Mouse (Mus musculus) sigmoid colon, adult 10 weeks (tissue): ENCODE results near the gene Aqp9. TPM values are rescaled to one million over a fixed set of nuclear protein-coding genes. Genes with fewer than 3 reads are reported as not detected.

Experiments
- polyA plus RNA-seq: library from polyadenylated mRNA; stranded (reverse); fragments of 350-450 nt; fragmentation: Illumina TruSeq; extraction: RNeasy Lipid Tissue Mini Kit (QIAGEN cat#74804); gene quantifications from one replicate; pipeline ENCODE4 v1.2.3, GENCODE M21; 2014; ENCODE audit warnings: low read depth, low replicate concordance

The Aqp9 gene
- polyA plus RNA-seq, result 0.66 TPM

DNA sequence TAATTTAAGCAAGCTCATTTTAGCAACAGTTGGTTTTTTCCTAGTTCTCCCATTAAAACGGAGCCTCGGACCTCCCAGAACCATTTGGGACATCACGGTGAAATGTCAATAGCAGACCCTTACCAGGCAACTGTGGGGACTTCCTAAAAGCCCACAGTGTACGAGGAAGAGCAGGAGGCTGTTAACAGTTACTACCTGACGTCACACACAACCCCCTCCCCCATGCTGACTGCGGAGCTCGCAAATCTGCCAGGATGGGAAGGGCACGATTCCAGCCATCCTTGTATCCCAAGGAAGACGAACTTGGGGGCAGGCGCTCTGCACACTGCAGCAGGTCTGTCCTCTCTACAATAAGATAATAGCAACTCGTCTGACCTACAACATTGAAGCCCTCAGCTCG lies at the start of gene Aqp9:
TSS of gene Aqp9 (minus strand) at position 172 of the 400 bp plus-strand sequence.

DNA sequence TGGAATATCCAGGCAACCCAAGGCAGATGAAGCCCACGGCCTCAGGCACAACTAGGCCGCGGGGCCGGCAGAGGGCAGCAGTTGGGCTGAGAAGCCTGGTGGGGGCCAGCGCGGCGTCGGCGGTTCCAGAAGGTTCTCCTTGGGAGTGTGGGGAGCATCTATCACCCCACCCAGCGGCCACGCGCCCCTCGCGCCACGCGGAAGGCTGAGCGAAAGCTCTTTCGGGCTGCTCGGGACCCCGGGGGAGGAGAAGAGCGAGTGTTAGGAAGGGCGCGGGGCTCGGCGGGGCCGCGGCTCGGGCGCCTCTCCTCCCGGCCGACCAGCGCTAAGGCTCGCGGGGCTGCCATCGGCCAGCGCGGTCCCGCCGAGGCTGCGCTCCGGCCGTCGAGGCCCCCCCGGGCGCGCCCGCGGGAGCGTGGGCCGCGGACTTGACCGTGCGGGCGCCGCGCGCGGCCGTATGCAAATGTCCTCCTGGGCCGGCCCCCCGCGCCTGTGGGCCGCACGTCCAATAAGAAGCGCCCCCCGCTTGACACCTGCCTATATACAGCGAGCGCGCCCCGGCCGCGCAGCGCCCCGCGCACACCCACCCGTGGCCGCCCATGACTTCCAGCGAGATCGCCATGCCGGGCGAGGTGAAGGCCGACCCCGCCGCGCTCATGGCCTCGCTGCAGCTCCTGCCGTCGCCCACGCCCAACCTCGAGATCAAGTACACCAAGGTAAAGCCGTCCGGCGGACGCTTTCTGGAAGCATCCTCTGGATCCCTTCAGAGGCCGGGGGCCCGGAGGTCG lies 47.0 kb upstream of the Aqp9 start, which contains the start of gene Aldh1a2:
TSS of gene Aldh1a2 (plus strand) at position 542 of the 788 bp plus-strand sequence.

Other genes with a start within 250 kb of the Aqp9 start
- gene Lipc, start 216.5 kb downstream of the Aqp9 start, polyA plus RNA-seq, result 0.25 TPM
- 6.5 TPM for gene Aldh1a2, start 47.1 kb upstream of the Aqp9 start, polyA plus RNA-seq